Mouse (Mus musculus) common myeloid progenitor, adult 5-6 weeks (primary cell): ENCODE data around the gene Gpa33. TPM values are rescaled to one million over a fixed set of nuclear protein-coding genes. Genes with fewer than 3 reads are reported as not detected.

Experiments
- ATAC-seq: replicated peaks from 2 replicates; pipeline ENCODE4 v1.8.0; 2016; ENCODE audit warnings: low read depth, mild to moderate bottlenecking, moderate TSS enrichment, inconsistent platforms; ENCODE audit not compliant: poor library complexity, severe bottlenecking
- total RNA-seq: library from RNA; stranded (forward); fragments of 200-1000, 187-1606 nt; gene quantifications from 2 replicates; pipeline ENCODE4 v1.2.3, GENCODE M21; 2017

Gene Gpa33
- not detected in 2 replicates for total RNA-seq

DNA sequence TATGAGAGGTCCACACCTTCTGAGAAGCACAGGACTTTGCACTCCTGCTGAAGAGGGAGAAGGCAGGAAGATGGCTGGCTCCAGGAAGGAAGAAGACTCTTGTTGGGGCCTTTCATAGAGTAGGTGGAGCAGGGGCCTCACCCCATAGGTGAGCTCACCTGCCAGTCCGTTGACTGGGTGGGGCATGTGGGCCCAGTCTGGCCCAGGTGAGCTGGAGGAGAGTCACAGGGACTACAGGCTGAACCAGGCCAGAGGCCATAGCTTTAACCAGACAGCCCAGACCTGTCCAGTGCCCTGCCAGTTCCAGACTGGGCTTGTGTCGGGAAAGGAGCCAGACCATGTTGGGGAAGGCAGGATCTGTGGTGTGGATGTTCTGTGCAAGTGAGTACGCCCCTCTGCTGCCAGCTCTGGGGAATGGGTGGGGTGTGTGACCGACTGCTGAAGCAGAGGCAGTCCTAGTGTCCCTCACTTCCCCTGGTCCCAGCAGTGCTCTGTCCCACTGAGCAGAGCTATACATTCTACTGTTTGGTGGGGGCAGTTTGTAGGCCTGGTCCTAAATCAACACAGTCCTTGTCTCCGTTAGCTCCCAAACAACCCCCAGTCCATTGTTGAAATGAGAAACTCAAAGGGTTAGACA, at the start of gene Gpa33:
Gene Gpa33 (plus strand): TSS at position 15 of the 637 bp plus-strand sequence.
- no peak for ATAC-seq

DNA sequence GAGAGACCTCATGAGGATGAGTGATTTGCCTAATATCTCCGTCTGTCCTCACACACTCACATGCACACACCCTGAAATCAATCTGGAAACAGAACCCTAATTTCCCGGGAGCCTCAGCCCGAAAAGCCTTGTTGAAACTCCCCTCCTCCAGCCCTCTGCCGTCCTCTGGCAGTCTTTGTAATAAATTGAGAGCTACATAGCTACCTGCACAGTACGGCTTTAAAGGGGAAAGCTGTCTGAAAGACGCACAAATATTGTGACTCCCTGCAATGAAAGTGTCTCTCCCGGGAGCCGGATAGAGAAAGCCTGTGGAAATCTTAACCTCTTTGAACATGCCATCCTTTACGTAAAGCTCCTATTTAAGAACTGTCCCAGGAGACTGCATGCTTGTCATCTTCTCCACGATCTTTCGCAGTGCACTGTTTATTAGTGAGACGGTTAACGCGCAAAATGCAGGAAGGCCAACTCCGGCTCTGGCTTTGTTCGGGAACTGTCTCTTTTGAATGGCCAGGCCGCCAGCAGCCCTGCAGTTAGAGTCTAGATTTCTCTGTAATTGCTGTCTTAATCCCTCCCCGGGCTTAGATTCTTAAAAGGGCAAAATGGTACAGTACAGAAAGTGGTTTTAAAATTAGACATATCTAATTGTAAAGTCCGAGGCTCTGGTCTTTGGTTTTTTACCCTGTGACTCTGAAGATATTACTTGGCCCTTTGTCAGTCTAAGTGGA, 41.4 kb upstream of the Gpa33 start:
- no peak for ATAC-seq

DNA sequence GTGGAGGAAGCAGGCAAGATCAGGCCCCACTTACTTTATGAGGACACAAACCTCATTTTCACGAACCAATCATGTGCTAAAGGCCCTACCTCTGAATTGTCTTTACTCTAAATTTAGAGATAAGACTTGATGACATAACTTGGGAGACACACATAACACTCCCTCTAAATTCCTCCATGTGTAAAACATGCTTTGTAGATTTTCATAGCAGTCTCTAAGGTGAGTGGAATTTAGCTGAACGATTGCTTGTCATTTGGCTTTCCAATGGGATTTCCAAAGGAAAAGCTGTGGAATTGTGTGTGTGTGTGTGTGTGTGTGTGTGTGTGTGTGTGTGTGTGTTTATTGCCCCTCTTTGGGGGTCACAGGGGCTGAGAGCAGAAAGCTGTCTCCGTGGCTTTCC, 40.7 kb upstream of the Gpa33 start:
- ATAC-seq = no peak

DNA sequence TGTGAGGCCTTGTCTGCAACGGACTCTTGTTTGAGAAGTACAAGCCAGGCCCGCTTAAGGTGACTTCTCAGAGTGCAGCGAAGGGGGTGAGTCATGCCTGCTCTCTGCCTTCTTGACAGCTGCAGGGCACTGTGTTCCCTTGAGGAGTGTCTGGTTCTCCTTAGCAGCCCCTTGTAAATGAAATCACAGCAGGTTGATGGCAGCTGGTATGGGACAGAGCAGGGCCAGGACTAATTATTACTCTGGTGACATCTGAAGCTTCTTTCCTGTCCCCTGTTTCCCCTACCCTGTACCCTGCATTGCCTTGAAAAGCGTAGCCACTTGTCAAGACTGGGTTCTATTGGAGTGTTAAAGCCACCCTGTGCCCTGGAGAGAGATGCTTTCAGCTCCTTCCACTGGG, 40.3 kb upstream of the Gpa33 start:
- no peak for ATAC-seq

DNA sequence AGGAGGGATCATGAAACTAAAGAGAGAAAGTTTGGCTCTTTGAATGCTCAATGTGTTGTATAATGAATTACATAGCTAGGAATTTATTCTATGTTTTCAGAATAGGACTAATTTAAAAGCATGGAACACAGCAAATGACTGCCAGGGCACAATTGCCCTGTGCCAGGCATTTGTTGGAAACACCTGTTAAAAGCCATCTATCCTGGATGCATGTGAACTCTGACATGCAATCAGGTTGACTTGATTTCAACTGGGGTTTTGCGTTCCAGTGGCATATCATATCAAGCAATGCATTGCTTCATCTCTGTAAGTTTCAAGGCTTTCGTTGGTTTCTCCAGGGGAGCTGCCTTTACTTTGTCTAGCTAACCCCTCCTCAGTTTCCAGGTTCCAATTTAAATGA, 39.7 kb upstream of the Gpa33 start:
- no peak for ATAC-seq

DNA sequence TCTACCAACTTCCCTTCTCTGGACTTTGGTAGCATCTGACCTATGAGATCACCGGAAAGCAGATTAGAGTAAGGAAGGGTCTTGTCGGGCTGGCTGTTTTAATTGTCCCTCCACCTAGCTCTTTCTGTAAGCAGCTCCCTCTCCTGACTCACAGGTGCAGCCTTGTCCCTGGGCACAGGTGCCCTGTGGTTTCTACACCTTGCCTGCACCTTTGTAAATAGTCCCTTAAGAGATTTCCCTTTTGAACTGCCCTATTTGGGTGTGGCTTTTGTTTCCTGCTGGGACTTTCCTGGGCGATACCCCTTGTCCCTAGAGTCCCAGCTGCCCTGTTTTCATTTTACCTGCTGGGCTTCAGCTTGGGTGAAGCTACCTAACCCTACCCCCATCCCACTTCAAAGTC, 35.6 kb upstream of the Gpa33 start:
- no peak for ATAC-seq

DNA sequence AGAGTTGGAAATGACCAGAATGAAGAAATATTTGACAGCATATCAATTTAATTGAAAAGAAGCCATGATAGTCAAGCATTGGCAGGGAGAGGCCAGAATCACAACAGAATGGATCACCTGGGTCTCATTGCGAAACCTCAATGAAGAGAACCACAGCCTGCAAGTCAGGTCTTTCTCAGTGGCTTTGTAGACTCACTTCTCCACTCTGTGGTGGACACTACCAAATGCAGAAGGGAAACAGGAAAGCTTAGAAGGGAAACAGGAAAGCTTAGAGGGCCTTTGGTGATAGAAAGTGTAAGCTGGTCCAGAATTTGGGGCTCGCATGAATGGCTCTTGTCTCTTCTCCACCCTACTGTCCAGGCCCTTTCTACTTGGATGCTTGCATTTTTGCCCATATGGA, 31.9 kb upstream of the Gpa33 start:
- peak; percentile 69 for ATAC-seq

DNA sequence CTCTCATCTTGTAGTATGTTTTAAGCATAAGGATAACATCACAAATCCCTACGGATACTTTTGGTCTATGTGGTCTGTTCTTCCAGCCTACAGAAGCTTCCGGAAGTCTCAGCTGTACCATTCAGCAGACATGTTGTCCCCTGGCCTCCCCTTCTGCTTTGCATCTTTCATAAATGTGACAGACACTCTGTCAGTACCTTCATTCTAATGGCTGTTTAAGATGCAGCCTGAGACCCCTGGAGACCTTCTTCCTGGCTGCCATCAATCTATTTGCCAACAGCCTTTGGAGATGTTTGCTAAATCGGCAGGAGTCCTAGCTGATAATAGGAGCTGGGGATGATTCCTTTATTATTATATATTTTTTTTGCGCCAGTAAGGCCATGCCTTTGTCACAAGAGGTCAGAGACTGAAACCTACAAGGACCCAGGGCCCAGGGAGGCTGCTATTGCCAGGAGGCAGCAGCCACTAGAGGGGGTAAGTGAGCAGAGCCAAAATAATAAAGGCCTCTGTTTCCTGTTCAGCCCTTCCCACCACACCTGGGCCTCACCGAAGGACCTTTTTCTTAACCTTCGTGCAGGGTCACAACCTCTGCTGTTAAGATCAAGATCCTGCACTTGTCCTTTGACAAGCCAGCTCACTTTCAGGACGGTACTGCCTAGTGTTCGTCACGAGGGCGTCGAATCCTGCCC, 27.0 kb upstream of the Gpa33 start:
- peak; percentile 67 for ATAC-seq

DNA sequence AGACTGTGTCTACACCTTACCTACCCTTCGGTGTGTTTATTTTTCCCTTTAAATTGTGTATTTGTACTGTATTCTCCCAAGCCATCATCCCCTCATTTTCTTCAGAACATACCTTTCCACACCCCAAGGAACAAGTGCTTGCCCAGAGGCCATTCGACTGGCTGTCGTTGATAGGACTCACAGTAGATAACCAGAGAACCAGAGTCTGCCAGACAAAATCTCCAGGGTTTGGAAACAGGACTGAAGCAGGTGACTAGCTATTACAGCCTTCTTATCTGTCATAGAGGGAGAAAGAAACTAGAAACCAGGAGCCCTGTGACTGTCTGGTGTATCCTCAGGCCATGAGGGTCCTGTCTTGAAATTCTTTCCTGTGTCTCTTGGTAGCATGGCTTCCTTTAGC, 25.2 kb upstream of the Gpa33 start:
- no peak for ATAC-seq

DNA sequence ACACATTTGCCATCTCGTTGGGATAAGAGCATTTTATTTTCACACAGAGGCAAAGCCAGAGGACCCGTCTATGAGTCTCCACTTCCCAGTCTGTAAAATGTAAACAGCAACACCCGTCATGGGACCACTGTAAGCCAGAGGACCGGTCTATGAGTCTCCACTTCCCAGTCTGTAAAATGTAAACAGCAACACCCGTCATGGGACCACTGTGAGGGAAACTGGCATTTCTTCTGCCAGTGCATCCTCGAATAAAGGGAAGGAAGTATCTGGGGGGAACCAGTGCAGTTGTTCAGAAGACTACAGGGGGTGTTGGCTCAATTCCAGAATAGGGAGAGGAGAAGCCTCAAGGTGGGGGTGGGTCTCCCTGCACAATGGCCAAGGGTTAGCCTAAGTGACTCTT, 24.6 kb upstream of the Gpa33 start:
- peak; percentile 48 for ATAC-seq

DNA sequence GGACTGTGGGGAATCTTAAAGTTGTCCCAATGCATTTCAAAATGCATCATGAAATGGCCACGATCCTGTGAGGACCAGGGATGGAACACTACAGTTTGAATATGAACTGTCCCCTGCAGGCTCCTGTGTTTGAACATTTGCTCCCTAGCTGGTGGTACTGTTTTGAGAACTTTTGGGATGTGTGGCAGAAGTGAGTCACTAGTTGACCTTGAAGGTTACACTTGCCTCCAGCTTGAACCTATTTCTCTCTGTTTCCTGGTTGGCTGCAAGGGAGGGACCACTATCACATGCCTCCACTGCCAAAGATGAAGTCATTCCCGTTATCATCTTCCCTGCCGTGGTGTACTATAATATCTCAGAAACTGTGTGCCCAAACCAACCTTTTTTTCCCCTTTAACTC, 15.1 kb upstream of the Gpa33 start:
- ATAC-seq = no peak

DNA sequence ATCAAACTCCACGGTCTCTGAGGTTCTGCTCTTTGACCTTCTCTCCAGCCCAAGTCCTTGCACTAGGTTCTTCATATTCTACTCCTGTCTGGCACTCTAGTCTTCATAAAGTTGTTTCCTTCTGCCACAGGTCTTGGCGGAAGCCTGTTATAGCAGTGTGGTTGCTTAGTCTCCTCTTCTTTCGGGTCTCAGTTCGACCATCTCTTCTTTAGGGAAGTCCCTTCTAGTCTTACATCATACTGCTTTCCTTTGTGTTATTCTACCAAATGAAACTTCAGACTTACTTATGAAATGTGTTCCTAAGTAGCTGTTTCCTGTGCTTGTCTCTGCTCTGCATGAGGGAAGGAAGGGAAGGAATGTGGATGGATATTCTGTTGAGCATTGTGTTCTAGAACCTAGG, 14.3 kb upstream of the Gpa33 start:
- ATAC-seq = peak; percentile 93

DNA sequence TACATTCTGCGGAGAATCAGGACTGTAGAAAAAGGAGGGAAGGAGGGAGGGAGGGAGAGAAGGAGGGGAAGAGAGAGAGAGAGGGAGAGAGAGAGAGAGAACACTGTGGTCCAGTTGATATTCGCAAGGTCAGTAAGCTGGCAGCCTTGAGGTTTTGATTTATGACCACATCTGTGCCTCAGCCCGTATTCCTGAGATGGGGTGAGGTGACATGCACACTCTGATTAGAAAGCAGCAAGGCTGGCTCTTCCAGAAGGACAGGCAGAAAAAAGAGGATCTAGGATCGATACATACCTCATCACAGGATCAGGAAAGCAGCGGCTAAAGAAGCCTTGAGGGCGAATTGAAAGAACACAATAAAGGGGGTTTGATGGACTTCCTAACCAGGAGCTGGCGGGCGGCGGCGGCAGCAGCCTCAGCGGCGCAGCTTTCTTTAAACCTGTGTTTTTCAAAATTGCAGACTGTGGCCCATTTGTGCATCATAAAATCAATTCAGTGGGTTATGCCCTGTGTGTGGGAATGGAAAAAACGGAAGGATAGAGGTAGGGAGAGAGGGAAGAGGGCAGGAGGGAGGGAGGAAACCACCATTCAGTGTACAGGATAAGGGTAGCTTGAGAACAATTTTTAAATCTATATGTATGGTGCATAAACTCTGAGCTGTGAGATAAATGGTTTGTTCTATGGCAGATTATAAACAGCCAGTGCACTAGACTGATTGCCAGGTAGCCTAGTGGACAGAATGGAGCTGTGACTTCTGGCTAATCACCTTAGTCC, 12.0 kb upstream of the Gpa33 start:
- ATAC-seq = no peak

DNA sequence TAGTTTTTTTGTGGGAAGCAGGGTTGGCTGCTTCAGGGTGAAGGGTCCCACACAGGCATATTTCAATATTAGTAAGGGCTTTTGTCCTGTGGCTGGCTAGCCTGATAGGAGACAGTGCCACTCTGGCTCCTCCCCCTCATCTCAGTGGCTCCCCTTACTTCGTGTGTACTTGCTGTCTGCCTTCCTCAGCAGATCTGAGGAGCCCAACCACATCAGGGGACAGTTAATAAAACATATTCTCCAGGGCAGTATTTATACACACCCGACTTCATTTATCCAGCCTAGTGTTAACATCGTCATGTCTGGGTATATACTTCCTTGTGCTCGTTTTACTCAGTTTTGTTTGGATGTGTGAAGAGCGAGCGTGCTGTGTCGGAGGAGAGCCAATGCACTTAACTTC, 7.9 kb upstream of the Gpa33 start:
- no peak for ATAC-seq

DNA sequence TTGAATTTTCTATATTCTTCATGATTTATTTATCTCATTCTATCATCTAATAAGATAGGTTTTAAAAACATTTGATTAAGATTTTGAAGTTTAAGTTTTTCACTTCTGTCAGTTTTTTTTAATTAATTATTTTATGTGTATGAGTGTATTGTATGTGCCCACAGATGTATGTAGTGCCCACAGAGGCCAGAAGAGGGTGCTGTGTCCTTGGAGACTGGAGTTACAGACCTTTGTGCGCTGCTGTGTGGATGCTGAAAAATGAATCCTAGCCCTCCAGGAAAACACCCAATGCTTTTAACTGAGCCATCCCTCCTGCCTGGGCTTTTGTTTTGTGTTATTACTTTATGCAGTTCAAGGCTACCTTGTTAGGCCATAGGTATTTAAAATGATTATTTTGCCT, 7.0 kb upstream of the Gpa33 start:
- ATAC-seq = no peak

DNA sequence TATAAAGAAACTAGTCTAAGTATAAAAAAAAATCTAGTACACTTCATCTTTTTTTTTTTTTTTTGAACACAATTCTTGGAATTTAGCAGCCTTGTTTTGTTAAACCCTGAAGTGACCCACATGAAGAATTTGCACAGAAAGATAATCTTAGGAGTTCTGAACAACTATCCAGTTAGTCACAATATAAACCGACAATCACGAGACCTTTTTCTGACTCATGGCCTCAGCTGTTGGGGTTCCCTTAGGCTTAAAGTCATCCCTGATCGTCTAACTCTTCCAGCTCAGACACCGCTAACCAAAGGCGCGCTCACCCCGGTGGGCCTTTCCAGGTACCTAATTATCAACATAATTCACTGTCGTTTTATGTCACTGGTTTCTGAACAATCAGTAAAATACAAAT, 6.3 kb upstream of the Gpa33 start:
- no peak for ATAC-seq

DNA sequence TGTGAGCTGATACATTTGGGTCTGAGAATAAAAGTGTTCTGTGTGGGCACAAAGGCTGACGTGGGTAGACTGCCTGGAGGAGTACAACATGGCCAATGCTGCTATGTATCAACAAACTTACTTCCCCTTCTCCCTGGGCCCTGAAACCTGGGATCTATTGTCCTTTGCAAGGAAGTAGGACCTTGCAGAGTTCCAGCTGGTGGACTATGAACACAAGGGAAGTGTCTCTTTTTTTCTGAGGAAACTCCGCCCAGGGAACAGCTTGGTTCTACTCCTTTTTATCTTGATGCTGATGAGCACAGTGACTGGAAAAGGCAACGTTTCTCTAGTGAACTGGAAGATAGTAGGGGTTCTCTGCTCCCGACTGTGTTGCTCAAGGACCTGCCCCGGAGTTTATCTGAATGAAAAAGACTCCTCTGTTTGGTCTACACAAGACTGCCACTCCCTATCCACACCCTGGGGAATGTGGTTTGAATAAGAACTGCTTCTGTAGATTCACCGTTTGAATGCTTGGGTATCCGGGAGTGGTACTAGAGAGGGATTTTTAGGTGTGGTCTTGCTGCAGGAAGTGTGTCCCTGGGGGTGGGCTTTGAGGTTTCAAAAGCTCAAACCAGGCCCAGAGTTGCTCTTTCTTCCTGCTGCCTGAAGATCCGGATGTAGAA, 5.0 kb upstream of the Gpa33 start:
- 0 out of 2 replicates have a peak, but pooled peaks have one; percentile 18 for ATAC-seq

DNA sequence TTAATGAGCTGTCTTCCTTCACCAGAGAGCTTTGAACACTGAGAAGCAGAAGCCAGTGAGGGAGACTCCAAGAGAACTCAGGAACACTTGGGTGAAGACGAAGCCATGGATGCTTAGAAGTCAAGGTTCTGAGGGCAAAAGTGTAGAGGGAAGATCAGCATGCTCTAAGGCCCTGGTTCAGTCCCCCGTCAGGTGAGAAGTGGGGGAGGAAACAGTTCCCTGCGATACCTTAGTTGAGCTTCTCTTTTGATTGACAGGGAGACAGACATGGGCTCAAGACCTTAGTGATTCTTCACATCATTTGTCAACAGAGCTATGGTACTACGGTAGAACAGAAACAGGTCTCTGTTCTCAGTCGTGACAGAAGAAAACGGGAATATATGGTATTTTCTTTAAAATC, 3.7 kb upstream of the Gpa33 start:
- no peak for ATAC-seq

DNA sequence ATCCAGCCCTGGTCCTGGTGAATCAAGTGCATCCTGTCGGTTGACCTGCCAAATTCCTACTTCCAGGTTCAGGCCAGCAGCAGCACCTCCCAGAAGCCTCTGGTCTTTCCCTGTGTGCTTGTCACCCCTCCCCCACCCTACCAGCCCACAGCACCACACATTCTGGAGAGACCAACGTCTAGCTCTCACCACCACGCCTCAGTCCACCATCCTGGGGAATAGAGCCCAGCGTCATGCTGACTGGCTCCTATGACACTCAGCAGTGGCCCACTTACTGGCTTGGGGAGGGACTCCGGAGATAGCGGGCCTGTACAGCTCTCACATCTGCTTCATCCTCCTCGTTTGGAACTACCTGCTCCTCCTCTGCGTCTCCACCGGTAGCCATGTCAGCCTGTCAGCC, 3.2 kb upstream of the Gpa33 start:
- no peak for ATAC-seq

DNA sequence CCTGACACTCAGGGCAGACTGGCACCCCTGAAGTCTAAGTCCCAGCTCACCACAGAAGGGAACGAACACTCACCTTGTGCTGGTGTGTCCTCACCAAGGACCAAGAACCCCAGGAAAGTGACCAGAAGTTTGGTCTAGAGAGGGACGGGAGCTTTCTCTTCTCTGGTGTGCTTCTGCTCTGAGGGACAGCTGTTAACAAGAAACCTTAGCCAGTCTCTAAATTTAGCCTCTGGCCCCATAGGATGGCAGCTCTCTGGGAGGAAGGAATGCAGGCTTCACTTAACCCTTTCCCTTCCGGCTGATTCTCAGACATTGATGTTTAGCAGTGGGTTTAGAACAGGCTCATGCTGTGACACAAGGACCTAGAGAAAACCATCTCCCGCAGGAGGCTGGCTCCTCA, 2.3 kb upstream of the Gpa33 start, which contains the start of gene Dusp27:
Gene Dusp27 (minus strand): TSS at position 204 of the 400 bp plus-strand sequence.
- ATAC-seq = no peak
